Mouse (Mus musculus): ENCODE results near the gene Pomgnt1.

Gene Pomgnt1

DNA sequence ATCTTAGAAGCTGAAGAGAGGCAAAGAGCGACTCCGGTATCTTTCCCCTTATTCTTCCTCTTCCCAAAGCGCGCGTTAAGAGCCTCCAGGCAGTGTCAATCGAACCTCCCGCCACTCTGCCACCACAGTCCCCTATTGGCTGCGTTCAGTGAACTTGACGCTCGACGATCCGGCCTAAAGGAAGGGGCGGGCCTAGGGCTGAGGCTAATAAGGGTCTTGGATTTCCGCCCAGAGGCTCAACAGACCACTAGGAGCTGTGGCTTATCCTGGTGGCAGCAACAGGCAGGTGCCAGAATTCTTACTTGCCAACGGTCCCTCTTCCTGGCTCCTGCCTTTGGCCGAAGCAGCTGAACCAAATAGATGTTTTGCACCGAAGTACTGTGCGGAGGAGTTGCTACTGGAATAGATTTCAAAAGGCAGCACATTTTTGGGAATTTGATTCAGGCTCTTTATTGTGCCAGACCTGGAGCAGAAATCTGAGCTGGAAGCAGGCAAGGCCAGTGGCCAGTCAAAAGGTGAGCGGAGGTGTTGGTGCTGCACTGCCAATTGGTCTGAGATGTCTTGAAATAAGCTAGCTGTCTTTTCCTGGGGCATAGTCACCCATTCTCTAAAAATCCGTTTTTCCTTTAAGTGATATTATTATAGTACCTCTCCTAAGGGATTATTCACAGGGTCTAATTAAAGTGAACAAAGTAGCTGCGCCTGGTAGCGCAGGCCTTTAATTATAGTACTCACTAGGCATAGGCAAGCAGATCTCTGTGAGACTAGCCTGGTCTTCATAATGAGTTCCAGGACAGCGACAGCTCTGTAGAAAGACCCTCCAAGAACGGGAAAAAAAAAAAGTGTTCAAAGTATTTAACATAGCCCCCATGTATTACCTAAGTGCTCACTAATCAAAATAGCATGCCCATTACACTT, at the start of gene Pomgnt1, which contains the start of gene Rad54l:
Gene Pomgnt1 (plus strand): TSS at position 239 of the 918 bp plus-strand sequence.
Gene Rad54l (minus strand): TSS at position 89 of the 918 bp plus-strand sequence.
- peak; percentile 83 for DNase-seq (ENCODE audit: low spot score)

DNA sequence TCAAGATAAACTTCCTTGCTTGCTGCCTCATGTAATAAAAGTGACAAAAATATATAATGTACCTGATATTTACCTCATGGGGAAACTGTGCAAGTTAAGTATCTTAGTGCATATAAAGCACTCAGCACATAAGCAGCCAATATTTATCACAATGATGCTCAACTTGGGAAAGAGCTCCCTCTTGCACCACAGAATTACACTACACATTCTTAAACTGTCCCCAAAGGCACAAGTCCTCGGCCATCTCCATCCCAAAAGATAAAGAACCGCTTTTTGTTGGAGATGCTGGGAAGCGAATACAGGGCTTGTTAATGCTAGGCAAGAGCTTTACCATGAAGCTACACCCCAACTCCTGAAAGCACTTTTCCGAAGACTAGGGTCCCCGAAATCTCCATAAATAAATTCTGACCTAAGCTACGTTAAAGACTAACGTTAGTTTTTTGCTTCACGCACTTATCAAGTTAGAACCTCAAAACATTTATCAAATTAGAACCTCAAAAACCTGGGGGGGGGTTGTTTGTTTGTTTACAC, 49.4 kb upstream of the Pomgnt1 start:
- no peak for DNase-seq (ENCODE audit: low spot score)

DNA sequence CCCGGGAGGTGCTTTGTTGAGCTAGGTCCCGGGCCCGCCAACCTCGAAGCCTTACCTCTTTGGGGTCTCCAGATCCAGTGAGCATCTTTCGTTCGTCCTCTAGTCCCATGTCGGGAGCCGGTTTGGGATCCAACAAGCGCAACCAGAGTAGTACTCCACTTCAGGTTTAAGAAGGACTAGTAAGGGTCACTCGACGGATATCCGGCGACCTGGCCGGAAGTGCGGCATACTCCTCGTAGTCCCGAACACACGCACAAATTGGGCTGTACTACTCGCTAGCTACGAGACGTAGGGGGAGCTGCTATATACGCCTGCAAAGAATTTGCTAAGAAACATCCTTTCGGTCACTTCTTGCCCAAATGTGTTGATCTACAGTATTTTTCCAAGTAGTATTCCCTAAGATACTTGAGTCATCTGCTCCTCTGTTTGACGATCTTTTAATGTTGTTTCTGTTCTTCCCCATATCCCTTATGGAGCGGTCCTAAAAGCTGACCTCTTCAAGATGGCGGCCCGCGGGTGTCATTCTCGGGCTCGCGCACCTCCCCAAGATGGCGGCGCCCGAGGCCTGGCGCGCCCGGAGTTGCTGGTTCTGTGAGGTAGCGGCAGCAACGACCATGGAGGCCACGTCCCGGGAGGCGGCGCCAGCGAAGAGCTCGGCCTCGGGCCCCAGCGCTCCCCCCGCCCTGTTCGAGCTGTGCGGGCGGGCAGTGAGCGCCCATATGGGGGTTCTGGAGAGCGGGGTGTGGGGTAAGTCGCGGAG, 48.6 kb upstream of the Pomgnt1 start, which contains the start of the genes Uqcrh and Lrrc41:
Gene Uqcrh (minus strand): TSS at position 211 of the 760 bp plus-strand sequence.
Gene Lrrc41 (plus strand): TSS at position 409 of the 760 bp plus-strand sequence.
- DNase-seq (ENCODE audit: low spot score): peak; percentile 93

DNA sequence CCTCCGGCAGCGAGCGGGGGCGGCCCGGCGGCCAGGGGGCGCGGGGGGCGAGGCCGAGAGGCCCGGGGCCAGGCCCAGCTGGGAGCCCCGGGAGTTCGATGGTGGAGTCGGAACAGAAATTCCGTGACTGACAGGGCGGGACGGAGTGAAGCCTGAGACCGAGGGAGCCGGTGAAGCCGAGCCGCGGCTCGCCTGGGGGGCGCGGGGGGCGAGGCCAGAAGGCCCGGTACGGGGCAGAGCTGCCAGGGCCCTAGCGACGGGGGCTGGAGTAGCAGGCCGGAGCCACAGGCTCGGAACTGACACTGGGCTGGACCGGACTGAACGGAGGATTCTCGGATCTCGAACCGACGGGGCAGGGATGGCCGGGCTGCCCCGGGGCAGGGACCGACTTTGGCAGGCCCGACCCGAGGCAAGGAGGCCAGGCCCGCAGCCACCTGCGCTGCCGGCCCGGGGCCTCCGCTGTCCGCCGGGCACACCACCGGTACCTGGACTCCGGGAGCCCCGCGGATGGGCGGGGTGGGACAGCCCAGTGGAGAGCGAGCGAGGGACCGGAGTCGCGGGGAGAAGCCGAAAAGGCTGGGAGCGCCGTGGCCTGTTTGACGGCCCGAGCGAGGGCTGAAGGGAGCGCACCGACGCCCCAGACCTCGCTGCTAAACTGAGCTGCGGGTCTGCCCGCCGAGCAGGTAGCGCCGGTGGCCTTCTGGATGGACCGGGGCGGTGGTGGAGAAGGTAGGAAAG, 47.8 kb upstream of the Pomgnt1 start:
- peak; percentile 74 for DNase-seq (ENCODE audit: low spot score)

DNA sequence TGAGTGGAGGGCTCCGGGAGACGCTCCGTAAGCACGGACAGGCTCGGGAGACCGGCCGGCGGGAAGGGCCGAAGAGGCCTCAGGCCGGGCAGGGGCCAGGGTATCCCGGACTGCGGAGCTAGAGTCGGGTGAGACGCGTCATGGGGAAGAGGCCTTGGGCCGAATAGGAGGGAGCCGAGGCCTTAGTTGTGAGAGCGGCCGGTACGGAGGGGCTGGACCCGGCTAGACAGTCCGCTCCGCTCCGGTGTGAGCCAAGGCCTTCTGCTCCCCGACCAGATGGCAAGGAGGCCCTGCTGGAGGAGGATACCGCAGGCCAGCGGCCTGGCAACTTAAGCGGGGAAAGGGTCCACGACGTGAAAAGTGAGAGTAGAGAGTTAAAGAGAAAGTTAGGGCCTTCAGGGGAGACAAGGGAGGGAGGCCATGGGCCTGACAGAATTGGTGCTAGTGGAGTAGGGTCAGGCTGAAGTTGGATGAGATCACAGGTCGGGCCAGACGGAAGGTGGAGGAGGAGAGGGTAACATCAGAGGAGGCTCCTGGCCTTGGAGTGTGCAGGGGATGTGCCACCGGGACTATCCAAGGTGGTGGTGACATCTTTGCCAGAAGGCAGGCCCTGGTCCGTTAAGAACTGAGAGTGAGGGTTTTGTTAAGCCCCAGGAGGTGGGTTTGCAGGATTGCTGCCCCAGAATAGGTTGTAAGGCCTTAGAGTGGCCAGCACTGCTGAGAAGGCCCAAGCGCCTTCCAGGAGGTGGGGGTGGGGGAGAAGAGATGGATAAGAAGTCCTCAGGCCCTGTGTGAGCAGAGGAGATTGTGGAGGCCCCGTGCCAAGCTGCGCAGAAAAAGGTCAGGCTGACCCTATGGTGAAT, 47.0 kb upstream of the Pomgnt1 start:
- peak; percentile 76 for DNase-seq (ENCODE audit: low spot score)

DNA sequence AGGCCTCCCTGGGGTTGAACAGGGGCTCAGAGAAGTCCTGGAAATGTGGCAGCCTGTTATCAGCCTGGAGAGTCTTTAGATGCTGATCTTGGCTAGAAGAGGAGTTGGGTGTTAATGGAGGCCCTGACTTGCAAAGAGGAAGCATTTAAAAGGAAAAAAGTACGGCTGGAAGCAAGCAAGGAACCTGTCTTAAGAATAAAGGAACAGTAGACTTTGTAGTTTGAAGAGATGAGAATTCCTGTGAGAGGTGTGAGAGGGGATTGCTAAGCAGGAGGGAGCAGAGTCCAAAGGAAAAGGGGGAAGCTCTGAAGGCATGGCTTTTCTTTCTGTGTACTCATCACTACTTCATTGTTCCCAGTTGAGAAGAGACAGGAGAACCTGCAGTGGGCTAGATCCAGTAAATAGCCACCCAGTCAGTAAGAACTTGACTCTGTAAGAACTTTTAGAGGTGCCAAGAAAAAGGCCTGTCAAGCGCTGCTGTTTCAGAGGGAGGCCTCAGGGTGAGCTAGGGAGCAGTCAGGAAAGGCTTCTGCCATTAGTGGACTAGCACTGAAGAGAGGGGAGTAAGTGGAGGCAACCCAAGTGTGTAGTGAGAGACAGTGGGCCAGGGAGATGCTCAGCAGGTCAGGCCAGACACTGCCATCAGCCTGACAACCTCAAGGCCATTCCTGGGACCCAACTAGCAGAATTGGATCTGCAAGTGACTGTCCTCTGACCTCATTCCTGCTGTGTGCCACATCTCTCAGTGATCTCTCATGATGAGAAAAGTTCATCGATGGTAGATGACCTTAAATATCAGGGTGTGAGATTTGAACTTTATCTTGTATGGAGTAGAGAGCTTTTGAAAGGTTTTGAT, 46.2 kb upstream of the Pomgnt1 start:
- DNase-seq (ENCODE audit: low spot score): peak; percentile 16

DNA sequence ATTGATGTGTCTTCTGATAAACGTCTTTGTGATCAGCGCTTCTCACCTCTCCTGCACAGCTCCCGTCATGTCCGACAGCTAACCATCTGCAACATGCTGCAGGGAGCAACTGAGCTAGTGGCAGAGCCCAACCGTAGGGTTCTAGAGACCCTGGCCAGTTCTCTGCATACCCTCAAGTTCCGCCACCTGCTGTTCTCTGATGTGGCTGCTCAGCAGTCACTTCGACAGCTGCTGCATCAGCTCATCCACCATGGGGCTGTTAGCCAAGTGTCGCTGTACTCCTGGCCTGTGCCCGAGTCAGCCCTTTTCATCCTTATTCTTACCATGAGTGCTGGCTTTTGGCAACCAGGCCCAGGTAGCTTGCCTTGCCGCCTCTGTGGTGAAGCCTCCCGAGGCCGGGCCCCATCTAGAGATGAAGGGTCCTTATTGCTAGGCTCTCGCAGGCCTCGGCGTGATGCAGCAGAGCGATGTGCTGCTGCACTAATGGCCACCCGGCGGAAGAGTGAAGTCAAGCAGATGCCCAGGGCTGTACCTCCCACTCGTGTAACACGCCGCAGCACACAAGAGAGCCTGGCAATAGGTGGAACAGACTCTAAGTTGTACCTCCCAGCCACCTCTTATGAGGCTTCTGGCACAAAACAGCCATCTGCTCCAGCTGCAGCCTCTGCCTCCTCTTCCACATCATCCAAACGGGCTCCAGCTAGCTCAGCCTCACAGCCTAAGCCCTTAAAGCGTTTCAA, 35.0 kb upstream of the Pomgnt1 start:
- DNase-seq (ENCODE audit: low spot score): no peak

DNA sequence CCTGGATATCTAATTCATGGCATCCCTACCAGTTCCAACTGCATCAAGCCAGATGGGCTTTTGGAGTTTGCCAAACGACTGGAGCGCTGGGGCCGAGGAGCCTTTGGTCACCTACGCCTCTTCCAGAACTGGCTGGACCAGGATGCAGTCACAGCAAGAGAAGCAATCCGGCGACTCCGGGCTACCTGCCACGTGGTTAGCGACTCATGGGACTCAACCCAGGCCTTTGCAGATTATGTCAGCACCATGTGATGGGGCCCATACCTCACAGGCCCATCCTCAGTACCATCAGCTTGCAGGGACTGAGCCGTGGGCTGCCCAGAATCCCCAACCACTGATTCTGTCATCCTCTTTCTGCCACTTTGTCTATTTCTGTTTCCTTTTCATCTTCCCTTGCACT, 27.3 kb upstream of the Pomgnt1 start:
- DNase-seq (ENCODE audit: low spot score): no peak

DNA sequence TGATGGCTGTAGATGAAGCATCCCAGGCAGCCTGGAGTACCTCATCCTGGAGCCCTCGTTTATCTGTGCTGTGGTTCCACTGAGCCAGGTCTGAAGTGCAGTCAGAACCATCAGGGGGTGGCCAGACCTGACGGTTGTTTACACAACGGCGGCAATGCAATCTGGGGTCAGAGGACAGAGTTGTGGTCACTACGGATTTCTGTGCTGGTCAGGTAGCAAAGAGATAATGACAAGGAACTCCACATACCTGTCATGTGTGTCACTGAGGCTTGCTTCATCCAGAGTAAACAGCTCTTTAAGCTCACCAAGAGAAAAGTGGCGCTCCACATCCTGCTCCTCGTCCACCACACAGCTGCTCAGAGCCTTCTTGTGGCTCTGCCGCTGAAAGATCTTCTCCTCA, 26.4 kb upstream of the Pomgnt1 start:
- no peak for DNase-seq (ENCODE audit: low spot score)

DNA sequence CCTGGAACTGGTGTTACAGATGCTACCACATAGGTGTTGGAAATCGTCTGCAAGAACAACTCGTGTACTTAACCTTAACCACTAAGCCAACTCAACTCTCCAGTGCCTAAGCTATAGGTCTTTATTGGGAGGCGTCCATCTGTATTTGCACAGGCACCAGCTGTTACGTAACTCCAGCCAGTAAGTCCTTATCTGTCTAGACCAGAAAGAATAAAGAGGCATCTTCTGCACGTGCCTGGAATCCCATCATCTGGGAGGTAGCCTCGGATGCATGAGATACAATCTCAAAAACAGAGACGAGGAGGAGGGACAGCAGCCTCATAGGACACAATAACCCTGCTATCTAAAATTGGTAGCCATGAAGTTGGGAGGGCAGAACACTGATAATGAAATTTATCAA, 22.7 kb upstream of the Pomgnt1 start:
- no peak for DNase-seq (ENCODE audit: low spot score)

DNA sequence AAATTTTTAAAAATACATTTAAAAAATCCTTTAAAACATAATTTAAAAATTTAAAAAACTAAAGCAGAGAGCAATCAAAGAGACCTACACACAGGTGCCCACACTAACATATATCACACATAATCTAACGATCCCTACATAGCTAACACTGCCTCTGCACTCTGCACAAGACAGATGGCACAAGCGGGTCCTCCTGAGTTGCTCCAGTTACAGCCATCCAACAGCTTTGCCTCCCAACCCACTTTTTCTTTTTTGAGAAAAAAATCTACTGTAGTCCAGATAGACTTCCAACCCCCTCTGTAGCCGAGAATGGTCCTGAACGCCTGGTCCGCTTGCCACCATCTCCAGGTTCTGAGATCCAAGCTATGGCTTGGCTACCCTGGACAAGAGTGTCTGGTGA, 18.4 kb upstream of the Pomgnt1 start:
- no peak for DNase-seq (ENCODE audit: low spot score)

DNA sequence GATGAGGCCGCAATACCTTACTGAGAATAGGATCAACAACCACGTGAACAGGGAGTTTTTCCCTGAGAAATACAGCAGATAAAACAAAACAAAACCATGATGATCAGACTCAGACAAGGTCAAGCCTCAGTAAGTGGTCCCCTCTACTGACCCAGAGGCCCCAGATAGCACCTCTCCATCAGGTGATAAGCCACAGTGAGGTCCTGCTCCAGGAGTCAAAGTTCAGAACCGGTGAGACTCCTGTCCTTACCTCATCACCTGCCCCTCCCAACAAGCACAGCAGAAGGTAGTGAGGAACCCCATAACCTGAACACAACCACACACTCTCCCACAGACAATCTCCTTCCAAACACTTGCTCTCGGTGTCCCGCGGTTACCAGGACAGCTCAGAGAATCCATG, 12.9 kb upstream of the Pomgnt1 start:
- no peak for DNase-seq (ENCODE audit: low spot score)

DNA sequence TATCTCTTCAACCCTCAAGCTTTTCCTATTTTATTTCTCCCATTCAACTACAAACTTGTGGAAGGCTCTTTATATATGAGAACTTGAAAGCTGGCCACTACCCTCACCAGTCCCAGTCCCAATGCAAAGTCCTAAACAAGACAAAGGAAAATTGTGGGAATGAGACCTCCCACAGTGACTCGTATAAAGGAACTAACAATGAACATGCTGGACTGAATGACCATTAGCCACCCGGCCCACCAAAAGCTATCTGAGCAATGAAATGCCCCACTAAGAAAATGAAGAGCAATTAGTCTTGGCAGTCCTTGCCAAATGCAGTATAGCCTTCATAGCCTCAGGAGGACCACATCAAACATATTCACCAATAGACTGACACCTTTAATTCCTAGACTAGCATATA, 12.2 kb upstream of the Pomgnt1 start:
- DNase-seq (ENCODE audit: low spot score): no peak

DNA sequence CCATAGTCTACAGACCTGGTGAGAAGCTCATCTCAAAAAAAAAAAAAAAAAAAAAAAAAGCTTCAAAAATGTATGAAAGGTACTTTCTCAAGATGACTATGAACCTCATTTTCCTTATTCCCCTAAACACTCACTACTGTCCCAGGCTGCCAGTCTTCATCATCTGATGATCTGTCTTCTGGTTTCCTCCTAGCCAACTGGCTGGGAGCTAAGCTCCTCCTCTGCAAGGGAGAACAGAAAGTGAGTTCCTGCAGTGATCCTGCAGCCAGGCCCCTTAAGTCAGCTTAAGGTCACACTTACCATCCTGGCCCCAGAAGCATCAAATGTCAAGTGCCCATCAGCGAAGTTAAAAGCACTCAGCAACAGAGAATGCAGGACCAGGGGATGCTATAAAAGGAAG, 878 bp upstream of the Pomgnt1 start:
- DNase-seq (ENCODE audit: low spot score): no peak

DNA sequence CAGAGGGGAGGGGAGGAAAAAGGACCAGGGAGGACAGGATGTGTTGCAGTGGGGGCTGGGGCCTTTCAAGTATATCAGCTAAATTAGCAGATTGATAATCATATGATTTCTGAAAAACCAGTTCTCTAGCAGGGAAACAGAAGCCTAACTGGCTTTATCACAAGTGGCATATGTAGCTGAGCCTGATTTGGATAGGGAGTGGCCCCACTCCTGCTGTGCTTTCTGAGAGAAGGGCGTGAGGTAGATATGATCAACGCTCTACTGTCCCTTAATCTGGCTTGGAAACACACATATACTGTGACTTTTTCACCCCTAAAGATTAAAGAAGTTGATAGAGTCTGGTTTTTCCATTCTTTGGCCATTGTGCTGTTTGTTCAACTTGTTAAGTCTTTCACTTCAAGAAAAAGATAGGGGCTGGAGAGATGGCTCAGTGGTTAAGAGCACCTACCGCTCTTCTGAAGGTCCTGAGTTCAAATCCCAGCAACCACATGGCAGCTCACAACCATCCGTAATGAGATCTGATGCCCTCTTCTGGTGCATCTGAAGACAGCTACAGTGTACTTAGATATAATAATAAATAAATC, 2.3 kb downstream of the Pomgnt1 start:
- DNase-seq (ENCODE audit: low spot score): no peak

DNA sequence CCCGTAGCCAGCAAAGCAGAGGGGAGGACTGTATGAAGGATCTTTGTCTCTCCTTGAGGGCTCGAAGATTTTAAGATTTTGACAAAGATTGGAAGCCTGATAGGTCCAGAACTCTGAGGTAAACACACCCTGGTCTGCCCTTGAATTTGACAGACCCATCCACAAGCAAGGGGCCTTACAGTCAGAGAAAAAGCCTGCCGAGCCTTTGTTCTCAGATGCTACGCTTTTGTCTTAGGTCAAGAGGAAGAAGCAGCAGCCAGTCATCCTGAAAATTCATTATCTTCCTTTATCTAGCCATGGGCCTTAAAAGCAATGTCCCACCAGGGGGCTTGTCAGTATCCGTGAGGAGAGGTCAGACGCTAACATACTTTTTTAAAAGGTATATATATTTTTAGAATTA, 4.3 kb downstream of the Pomgnt1 start:
- no peak for DNase-seq (ENCODE audit: low spot score)

DNA sequence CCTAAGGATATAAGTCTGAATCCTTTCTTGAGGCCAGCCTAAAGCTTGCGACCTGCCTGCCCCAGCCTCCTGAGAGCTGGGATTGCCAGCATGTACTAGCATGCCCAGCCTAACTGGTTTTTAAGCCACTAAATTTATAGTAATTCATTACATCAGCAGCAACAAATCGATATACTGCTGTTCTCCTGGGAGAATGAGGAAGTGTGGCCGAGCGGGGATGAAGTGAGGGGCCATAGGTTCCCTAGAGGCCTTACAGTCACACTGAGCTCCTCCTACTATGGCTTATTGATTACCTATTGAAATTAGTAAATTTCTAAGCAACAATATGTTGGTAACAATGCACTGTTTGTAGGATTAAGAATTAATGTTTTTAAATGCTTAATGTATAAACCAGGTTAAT, 9.5 kb downstream of the Pomgnt1 start:
- DNase-seq (ENCODE audit: low spot score): no peak

DNA sequence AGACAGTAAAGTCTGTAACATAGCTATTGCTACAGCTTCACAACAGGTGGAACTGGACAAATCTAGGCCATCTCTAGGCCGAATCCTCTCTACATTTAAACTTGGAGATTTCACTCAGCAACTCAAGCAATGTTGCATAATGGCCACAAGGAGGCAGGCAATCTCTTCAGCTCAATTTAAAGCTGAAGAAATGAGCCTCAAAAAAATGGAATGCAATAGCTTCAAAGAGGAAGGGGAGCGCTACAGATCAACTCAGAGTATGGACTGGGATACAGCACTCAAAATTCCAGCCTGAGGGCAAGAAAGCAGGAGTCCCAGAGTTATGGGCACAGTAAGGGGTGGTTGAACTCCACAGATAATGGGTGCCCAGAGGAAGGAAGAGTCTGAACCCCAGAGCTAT, 11.3 kb downstream of the Pomgnt1 start:
- DNase-seq (ENCODE audit: low spot score): no peak

DNA sequence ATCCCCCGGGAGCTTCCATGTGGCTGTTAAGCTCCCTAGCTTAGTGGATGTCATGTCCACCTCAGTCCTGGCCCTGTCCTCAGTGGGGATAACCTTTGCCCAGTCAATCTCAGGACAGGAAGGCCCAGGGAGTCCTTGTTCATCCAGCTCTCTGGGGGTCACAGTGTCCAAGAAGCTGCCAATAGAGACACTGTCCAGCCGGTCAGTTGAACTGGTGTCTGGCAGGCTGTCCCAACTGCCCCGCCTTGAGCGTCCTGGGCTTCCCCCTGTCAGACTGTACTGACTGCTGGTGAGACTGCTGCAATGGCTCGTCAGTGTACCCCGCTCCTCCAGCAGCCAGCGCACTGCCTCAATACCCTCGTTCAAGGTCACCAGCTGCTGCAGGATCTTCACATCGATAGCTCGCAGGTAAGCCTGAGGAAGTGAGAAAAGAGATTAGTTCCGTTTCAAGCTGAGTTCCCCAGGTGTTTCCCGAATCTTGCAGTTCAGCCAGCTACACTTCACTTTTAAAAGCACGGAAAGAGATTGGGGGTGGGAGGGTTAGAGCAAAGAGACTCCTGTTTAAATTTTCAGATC, 13.9 kb downstream of the Pomgnt1 start:
- no peak for DNase-seq (ENCODE audit: low spot score)

Measured in ovary, postnatal 36 days (tissue).